Comparison of ENCODE assay signal across 22 mouse cellular contexts in genomic region chr5:64636301-64636700, GRCm38 (mm10).
DNase-seq lines count a peak whose midpoint lies in the region; ATAC-seq and TF ChIP-seq lines count a peak whose summit lies in the region.
"Had no signal": no experiment of that assay in that cellular context is flagged by ENCODE, and none has a peak within 500 bp of the region (broad histone marks: within the 10 kb centered on the region; RNA-seq: fewer than 3 reads in every experiment).

No protein-coding gene starts in this region.

- H3K4me2 ChIP-seq in kidney, embryonic 16.5 days (replicated peaks; ENCODE audit: low read depth, low read length): no peak overlapping the region
- H3K4me2 ChIP-seq in liver, embryonic 13.5 days: peak overlapping the region; percentile 22; the same call in 1 of the 2 replicates
- H3K4me2 ChIP-seq in hindbrain, embryonic 16.5 days (ENCODE audit: low read length): no peak overlapping the region
- H3K4me2 ChIP-seq: heart, embryonic 15.5 days; limb, embryonic 12.5 days; lung, embryonic 14.5 days; midbrain, embryonic 12.5 days; neural tube, embryonic 13.5 days had no signal

- TF ChIP-seq CTCF in kidney, adult 2 months (conservative IDR thresholded peaks at IDR 0.05; ENCODE audit: insufficient read depth, insufficient read length, low read depth, low read length): no peak
- no peak for TF ChIP-seq CTCF in small intestine, adult 2 months (IDR thresholded peaks at IDR 0.05; ENCODE audit: extremely low read depth, insufficient read length, insufficient replicate concordance, low read depth, low read length)
- no peak for TF ChIP-seq CTCF in cerebellum, adult 2 months (IDR thresholded peaks at IDR 0.05; ENCODE audit: borderline replicate concordance, insufficient read depth, low read depth, low read length)

- no peaks in the 10 kb centered on the region for H3K4me1 ChIP-seq in kidney, embryonic 16.5 days (ENCODE audit: insufficient read depth, low read length)
- no peaks in the 10 kb centered on the region for H3K4me1 ChIP-seq in kidney, adult 2 months (ENCODE audit: control insufficient read depth, insufficient read depth, low read length)
- peaks cover 22% of the 10 kb centered on the region for H3K4me1 ChIP-seq in liver, embryonic 13.5 days (replicated peaks)
- H3K4me1 ChIP-seq in small intestine, adult 2 months (ENCODE audit: control insufficient read depth, insufficient read depth, insufficient read length, low read length): peaks cover 4% of the 10 kb centered on the region; the same call in 1 of the 2 replicates
- H3K4me1 ChIP-seq in cerebellum, adult 2 months (ENCODE audit: control insufficient read depth, insufficient read depth, low read length): no peaks in the 10 kb centered on the region
- H3K4me1 ChIP-seq in hindbrain, embryonic 16.5 days (ENCODE audit: control insufficient read depth, insufficient read depth, low read depth, low read length): no peaks in the 10 kb centered on the region
- H3K4me1 ChIP-seq: heart, embryonic 15.5 days; limb, embryonic 12.5 days; midbrain, embryonic 12.5 days had no signal

- no peaks in the 10 kb centered on the region for H3K27me3 ChIP-seq in kidney, embryonic 16.5 days (ENCODE audit: insufficient read depth, low read length)
- H3K27me3 ChIP-seq in kidney, adult 2 months (replicated peaks; ENCODE audit: control insufficient read depth, insufficient read depth, low read length): no peaks in the 10 kb centered on the region
- H3K27me3 ChIP-seq in liver, embryonic 13.5 days: no peaks in the 10 kb centered on the region
- no peaks in the 10 kb centered on the region for H3K27me3 ChIP-seq in small intestine, adult 2 months (ENCODE audit: control insufficient read depth, insufficient read depth, low read length)
- no peaks in the 10 kb centered on the region for H3K27me3 ChIP-seq in cerebellum, adult 2 months (ENCODE audit: control insufficient read depth, insufficient read depth, low read length)
- H3K27me3 ChIP-seq in hindbrain, embryonic 16.5 days (replicated peaks; ENCODE audit: control insufficient read depth, insufficient read depth, low read length): no peaks in the 10 kb centered on the region
- H3K27me3 ChIP-seq: heart, embryonic 15.5 days; limb, embryonic 12.5 days; midbrain, embryonic 12.5 days; neural tube, embryonic 13.5 days had no signal

- DNase-seq in kidney, adult 2 months: no peak
- no peak for DNase-seq in liver, embryonic 13.5 days
- no peak for DNase-seq in cerebellum, adult 2 months
- no peak for DNase-seq in embryo, embryonic 11 days
- DNase-seq: B cell, adult 2 months; cerebellum, adult 9-11 months; heart, adult 18-20 months; kidney, adult 8-10 months; kidney, postnatal 25 days; lung, embryonic 14.5 days; lung, postnatal 36 days; thymus, postnatal 25 days had no signal

- no peak overlapping the region for H3K9ac ChIP-seq in kidney, embryonic 16.5 days (replicated peaks; ENCODE audit: low read length)
- H3K9ac ChIP-seq in liver, embryonic 13.5 days: no peak overlapping the region
- H3K9ac ChIP-seq in hindbrain, embryonic 16.5 days (ENCODE audit: low read depth, low read length): no peak overlapping the region
- H3K9ac ChIP-seq: heart, embryonic 15.5 days; limb, embryonic 12.5 days; lung, embryonic 14.5 days; midbrain, embryonic 12.5 days; neural tube, embryonic 13.5 days had no signal

- no peak for TF ChIP-seq POLR2A in kidney, adult 2 months (IDR thresholded peaks at IDR 0.05; ENCODE audit: low read depth, low read length)
- no peak for TF ChIP-seq POLR2A in small intestine, adult 2 months (IDR thresholded peaks at IDR 0.05; ENCODE audit: low read depth, low read length)
- TF ChIP-seq POLR2A in cerebellum, adult 2 months (IDR thresholded peaks at IDR 0.05; ENCODE audit: borderline replicate concordance, insufficient read depth, low read length): no peak

- H3K36me3 ChIP-seq in kidney, embryonic 16.5 days (ENCODE audit: insufficient read depth, low read length): no peaks in the 10 kb centered on the region
- no peaks in the 10 kb centered on the region for H3K36me3 ChIP-seq in kidney, adult 2 months (ENCODE audit: control insufficient read depth, insufficient read depth, low read length)
- no peaks in the 10 kb centered on the region for H3K36me3 ChIP-seq in liver, embryonic 13.5 days
- no peaks in the 10 kb centered on the region for H3K36me3 ChIP-seq in small intestine, adult 2 months (ENCODE audit: control insufficient read depth, insufficient read depth, low read length)
- H3K36me3 ChIP-seq in hindbrain, embryonic 16.5 days (ENCODE audit: control insufficient read depth, insufficient read depth, low read length): no peaks in the 10 kb centered on the region
- H3K36me3 ChIP-seq: heart, embryonic 15.5 days; limb, embryonic 12.5 days; midbrain, embryonic 12.5 days; neural tube, embryonic 13.5 days had no signal

- H3K9me3 ChIP-seq in kidney, embryonic 16.5 days (ENCODE audit: low read length): no peaks in the 10 kb centered on the region
- no peaks in the 10 kb centered on the region for H3K9me3 ChIP-seq in liver, embryonic 13.5 days (replicated peaks)
- H3K9me3 ChIP-seq in hindbrain, embryonic 16.5 days (ENCODE audit: control insufficient read depth, low read length): no peaks in the 10 kb centered on the region
- H3K9me3 ChIP-seq: heart, embryonic 15.5 days; limb, embryonic 12.5 days; neural tube, embryonic 13.5 days had no signal

- no peak overlapping the region for H3K4me3 ChIP-seq in kidney, embryonic 16.5 days (ENCODE audit: low read length)
- no peak overlapping the region for H3K4me3 ChIP-seq in kidney, adult 2 months (ENCODE audit: insufficient read depth, low read depth, low read length)
- no peak overlapping the region for H3K4me3 ChIP-seq in liver, embryonic 13.5 days (replicated peaks)
- no peak overlapping the region for H3K4me3 ChIP-seq in small intestine, adult 2 months (ENCODE audit: low read depth, low read length)
- H3K4me3 ChIP-seq in cerebellum, adult 2 months (replicated peaks; ENCODE audit: insufficient read depth, low read depth, low read length): no peak overlapping the region
- H3K4me3 ChIP-seq in hindbrain, embryonic 16.5 days (ENCODE audit: low read length): no peak overlapping the region
- H3K4me3 ChIP-seq: heart, embryonic 15.5 days; left cerebral cortex, adult 2 months; limb, embryonic 12.5 days; midbrain, embryonic 12.5 days; neural tube, embryonic 13.5 days had no signal

- ATAC-seq in kidney, embryonic 16.5 days (ENCODE audit: low FRiP score, low TSS enrichment): peak; percentile 49; the same call in 1 of the 2 replicates
- ATAC-seq in erythroid progenitor cell, adult 5-6 weeks (replicated peaks; ENCODE audit: low FRiP score, poor library complexity, severe bottlenecking): peak; percentile 94
- ATAC-seq in liver, embryonic 13.5 days (ENCODE audit: low read depth): peak; percentile 88
- no peak for ATAC-seq in hindbrain, embryonic 16.5 days
- ATAC-seq: hindbrain, postnatal 0 days had no signal

- no peak overlapping the region for H3K27ac ChIP-seq in kidney, embryonic 16.5 days (ENCODE audit: low read length)
- no peak overlapping the region for H3K27ac ChIP-seq in kidney, adult 2 months (ENCODE audit: insufficient read depth, low read depth, low read length)
- no peak overlapping the region for H3K27ac ChIP-seq in liver, embryonic 13.5 days
- peak overlapping the region; percentile 25; the same call in 1 of the 2 replicates for H3K27ac ChIP-seq in small intestine, adult 2 months (ENCODE audit: insufficient read depth, low read depth, low read length)
- no peak overlapping the region for H3K27ac ChIP-seq in cerebellum, adult 2 months (ENCODE audit: insufficient read depth, low read length)
- H3K27ac ChIP-seq in hindbrain, embryonic 16.5 days (ENCODE audit: low read depth, low read length): no peak overlapping the region
- H3K27ac ChIP-seq: heart, embryonic 15.5 days; hindbrain, postnatal 0 days; left cerebral cortex, adult 2 months; limb, embryonic 12.5 days; midbrain, embryonic 12.5 days; neural tube, embryonic 13.5 days had no signal

- WGBS in kidney, embryonic 16.5 days: 88% methylated on average over 3 of the region's 3 CpGs
- 91% methylated on average over 3 of the region's 3 CpGs for WGBS in kidney, adult 2 months
- WGBS in liver, embryonic 13.5 days (ENCODE audit: insufficient replicate concordance): 78% methylated on average over 3 of the region's 3 CpGs
- 35% methylated on average over 3 of the region's 3 CpGs for WGBS in small intestine, adult 2 months
- 91% methylated on average over 3 of the region's 3 CpGs for WGBS in cerebellum, adult 2 months
- 93% methylated on average over 3 of the region's 3 CpGs for WGBS in hindbrain, embryonic 16.5 days
